Mouse (Mus musculus): Measurements from ENCODE around the gene Sirt4.
"Not testable (repeated sequence)": the region's sequence is repeated elsewhere in the genome, so short reads cannot be mapped to it uniquely, and the experiment has no call there.

Gene Sirt4

DNA sequence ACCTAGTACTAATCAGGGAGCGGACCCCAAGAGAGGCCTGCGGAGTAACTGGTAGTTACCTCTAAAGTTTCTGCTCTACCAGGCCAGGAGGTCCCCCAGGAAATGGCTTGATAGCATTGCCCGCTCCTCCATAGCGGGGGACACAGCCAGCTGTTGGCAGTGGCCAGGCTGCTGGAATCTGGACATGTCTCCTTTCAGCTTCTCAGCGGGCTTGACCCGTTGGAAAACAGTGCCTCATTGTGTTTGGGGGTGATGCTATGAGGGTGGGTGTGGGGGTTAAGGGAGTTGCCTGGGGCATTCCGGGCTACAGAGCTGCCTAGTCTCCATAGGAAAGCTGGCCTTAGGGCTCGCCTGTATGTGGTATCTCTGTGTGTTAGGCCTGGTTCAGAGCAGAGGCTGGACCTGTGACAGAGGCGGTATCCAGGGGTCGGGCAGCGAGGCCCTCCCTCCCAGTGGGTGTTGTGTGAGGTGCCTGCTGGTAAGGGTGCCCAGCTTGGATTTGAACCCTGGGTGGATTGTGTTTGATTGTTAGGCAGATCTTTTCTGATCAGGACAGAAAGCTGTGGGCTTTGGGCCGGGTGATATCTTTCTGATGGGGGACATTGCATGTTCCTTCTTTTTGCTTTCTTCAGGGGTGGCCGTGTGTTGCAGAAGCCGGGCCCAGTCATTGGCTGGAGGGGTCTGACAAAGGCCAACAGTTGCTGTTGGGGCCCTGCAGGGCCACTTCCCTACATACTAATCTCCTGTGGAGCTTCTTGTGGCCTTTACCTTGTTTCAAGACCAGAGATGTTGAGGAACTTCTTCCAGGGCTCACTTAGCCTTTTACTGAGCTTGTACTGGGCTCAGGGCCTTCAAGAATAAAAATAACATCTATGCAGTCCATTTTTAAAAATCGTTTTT lies 25.5 kb upstream of the Sirt4 start:
- H3K9me3 ChIP-seq (ENCODE audit: low read length), result no peaks in the 10 kb centered on the region
- peak overlapping the region; percentile 60 for H3K4me3 ChIP-seq (replicated peaks; ENCODE audit: low read length)
- TF ChIP-seq POU5F1 (IDR thresholded peaks at IDR 0.05; ENCODE audit: borderline replicate concordance, low read length) (no peak), CTCF (conservative IDR thresholded peaks at IDR 0.05; ENCODE audit: low read length) (no peak), NANOG (IDR thresholded peaks at IDR 0.05; ENCODE audit: borderline replicate concordance, low read length) (no peak)
- peaks cover 79% of the 10 kb centered on the region for H3K4me1 ChIP-seq (replicated peaks; ENCODE audit: low read depth, low read length)
- peaks cover 16% of the 10 kb centered on the region for H3K27me3 ChIP-seq (ENCODE audit: insufficient read depth, low read length)
- H3K36me3 ChIP-seq (ENCODE audit: insufficient read depth, low read length), result peaks cover 4% of the 10 kb centered on the region; the same call in 1 of the 2 replicates

- Histone ChIP-seq H3K27me3 (ENCODE audit: insufficient read depth, low read length) (peaks cover 16% of the 10 kb centered on the region), H3K4me1 (replicated peaks; ENCODE audit: low read depth, low read length) (peaks cover 72% of the 10 kb centered on the region), H3K9me3 (ENCODE audit: low read length) (no peaks in the 10 kb centered on the region), H3K36me3 (ENCODE audit: insufficient read depth, low read length) (peaks cover 4% of the 10 kb centered on the region; the same call in 1 of the 2 replicates), H3K4me3 (replicated peaks; ENCODE audit: low read length) (peak overlapping the region; percentile 60)
- no peak for TF ChIP-seq CTCF (conservative IDR thresholded peaks at IDR 0.05; ENCODE audit: low read length)
- no peak for TF ChIP-seq POU5F1 (IDR thresholded peaks at IDR 0.05; ENCODE audit: borderline replicate concordance, low read length)
Measured at GRCm38 (mm10) chr5:115509321-115509761, 24.8 kb upstream of the Sirt4 start.

- peaks cover 16% of the 10 kb centered on the region for H3K27me3 ChIP-seq (ENCODE audit: insufficient read depth, low read length)
- no peak for TF ChIP-seq POU5F1 (IDR thresholded peaks at IDR 0.05; ENCODE audit: borderline replicate concordance, low read length)
- TF ChIP-seq NANOG (IDR thresholded peaks at IDR 0.05; ENCODE audit: borderline replicate concordance, low read length), result no peak
- TF ChIP-seq CTCF (conservative IDR thresholded peaks at IDR 0.05; ENCODE audit: low read length), result no peak
- peaks cover 66% of the 10 kb centered on the region for H3K4me1 ChIP-seq (replicated peaks; ENCODE audit: low read depth, low read length)
- H3K4me3 ChIP-seq (replicated peaks; ENCODE audit: low read length), result peak overlapping the region; percentile 60; the same call in 1 of the 2 replicates
- no peaks in the 10 kb centered on the region for H3K9me3 ChIP-seq (ENCODE audit: low read length)
- H3K36me3 ChIP-seq (ENCODE audit: insufficient read depth, low read length), result peaks cover 4% of the 10 kb centered on the region; the same call in 1 of the 2 replicates
Measured at GRCm38 (mm10) chr5:115508859-115509147, 24.3 kb upstream of the Sirt4 start.

DNA sequence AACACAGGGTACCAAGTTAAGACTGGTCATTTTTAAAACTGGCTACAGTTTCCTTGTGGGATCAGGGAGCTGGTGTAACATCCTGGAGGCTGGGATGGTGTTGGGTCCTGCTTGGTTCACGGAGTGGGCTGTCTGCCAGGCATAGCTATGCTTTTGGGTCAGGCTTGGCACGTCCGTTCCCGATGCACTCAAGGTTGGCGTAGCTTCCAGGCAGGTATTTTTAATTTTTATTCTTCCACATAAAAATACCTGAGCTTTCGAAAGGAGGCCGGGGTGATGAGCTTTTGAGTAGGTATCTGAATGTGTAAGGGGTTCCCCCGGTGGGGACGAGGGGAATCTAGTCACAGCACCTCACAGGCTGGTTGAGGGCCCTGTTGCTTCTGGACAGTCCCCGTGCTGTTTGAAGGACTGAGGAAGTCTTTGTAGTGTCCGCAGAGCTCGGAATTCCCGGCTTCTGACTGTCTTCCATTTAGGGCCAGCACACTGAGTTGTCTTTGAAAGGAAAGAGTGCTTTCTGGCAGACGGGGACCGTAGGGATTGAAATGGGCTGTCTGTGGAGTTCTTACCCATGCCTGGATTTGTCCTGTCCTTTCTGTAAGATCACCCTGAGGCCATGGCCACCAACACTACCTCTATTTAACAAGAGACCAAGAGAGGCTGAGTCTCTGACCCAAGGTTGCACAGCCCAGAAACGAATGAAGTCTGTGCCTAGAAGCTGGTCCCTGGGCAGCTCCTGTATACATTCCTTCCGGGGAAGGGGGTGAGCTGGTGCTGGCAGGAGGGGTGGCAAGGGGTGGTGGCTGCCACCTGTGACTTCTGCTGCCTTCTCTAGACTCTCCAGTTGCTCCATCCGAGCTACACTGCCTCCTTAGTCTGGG lies 23.7 kb upstream of the Sirt4 start:
- Histone ChIP-seq H3K27me3 (ENCODE audit: insufficient read depth, low read length) (peaks cover 16% of the 10 kb centered on the region), H3K9me3 (ENCODE audit: low read length) (no peaks in the 10 kb centered on the region), H3K4me3 (replicated peaks; ENCODE audit: low read length) (peak overlapping the region; percentile 90; the same call in 1 of the 2 replicates), H3K36me3 (ENCODE audit: insufficient read depth, low read length) (peaks cover 4% of the 10 kb centered on the region; the same call in 1 of the 2 replicates), H3K4me1 (replicated peaks; ENCODE audit: low read depth, low read length) (peaks cover 61% of the 10 kb centered on the region)
- TF ChIP-seq NANOG (IDR thresholded peaks at IDR 0.05; ENCODE audit: borderline replicate concordance, low read length) (no peak), CTCF (conservative IDR thresholded peaks at IDR 0.05; ENCODE audit: low read length) (no peak), POU5F1 (IDR thresholded peaks at IDR 0.05; ENCODE audit: borderline replicate concordance, low read length) (no peak)

DNA sequence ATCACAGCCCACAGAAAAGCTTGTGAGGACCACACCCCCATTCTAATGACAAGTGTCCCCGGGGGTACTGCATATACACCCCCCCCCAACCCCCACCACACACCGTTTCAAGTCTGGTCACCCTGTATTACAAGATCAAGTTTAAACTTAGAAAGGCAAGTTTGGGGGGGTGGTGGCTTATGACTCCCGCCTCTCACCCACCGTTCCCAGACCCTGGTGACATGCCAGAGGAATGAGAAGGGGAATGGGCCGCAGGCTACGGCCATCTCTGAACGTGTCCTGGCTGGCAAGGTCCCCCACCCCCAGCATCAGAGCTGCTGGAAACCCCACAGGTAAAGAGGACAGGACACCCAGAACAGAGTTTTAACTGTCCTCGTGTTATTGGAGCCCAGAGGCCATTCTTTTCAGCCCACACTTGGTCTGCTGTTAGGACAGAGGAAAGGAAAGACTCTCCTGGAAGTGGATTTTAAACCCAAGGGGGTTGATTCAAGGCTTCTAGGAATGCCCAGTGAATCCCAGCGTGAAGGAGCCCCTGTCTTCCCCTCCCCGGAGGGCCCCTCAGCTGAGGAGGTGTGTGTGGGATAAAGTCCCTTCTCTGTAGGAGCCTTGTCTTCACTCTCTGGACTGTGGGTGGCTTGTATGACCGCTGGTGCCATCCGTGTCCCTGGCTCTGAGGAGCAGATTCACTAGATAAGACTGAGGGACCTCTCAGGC lies 22.9 kb upstream of the Sirt4 start:
- Histone ChIP-seq H3K36me3 (ENCODE audit: insufficient read depth, low read length) (peaks cover 4% of the 10 kb centered on the region; the same call in 1 of the 2 replicates), H3K4me3 (replicated peaks; ENCODE audit: low read length) (peak overlapping the region; percentile 90), H3K27me3 (ENCODE audit: insufficient read depth, low read length) (peaks cover 16% of the 10 kb centered on the region), H3K4me1 (replicated peaks; ENCODE audit: low read depth, low read length) (peaks cover 63% of the 10 kb centered on the region), H3K9me3 (ENCODE audit: low read length) (no peaks in the 10 kb centered on the region)
- no peak for TF ChIP-seq NANOG (IDR thresholded peaks at IDR 0.05; ENCODE audit: borderline replicate concordance, low read length)

DNA sequence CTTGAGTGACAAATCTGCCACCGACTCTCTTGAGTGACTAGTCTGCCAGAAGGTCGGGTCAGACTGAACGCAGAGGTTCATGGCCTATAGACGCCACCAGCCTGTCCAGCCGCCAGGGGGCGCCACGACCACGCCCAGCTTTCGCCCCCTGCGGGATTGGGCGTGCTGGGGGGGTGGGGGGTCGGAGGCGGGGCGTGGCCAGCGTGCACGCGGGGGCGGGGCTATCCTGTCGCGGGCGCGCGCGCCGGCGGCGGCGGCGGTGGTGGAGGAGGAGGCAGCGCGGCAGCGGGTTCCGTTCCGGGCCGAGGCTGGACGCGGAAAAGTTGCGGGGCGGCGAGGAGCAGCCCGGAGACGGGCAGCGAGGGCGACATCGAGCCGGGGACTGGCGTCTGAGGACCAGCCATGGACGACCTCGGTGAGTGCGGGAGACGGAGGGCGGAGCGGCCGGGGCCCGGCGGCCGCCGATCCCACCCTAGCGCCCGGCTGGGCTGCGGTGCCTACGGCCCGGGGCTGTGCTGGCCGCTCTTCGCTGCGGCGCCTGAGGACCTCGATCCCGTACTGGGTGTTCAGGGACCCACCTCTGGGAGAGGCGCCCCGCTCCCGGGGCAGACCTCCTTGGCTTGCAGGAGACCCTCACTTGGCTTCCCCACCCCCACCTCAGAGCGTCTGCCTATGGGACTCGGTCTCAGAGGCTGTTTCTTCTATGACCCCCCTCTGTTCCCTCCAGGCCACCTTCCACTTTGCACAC lies 22.1 kb upstream of the Sirt4 start, which contains the start of gene Pxn:
Pxn (plus strand) TSS at position 223 of the 748 bp plus-strand sequence.
- peaks cover 56% of the 10 kb centered on the region for H3K4me1 ChIP-seq (replicated peaks; ENCODE audit: low read depth, low read length)
- no peaks in the 10 kb centered on the region for H3K9me3 ChIP-seq (ENCODE audit: low read length)
- H3K4me3 ChIP-seq (replicated peaks; ENCODE audit: low read length), result peak within 1 kb of the TSS; percentile 90
- H3K36me3 ChIP-seq (ENCODE audit: insufficient read depth, low read length), result peaks cover 4% of the 10 kb centered on the region; the same call in 1 of the 2 replicates
- peaks cover 16% of the 10 kb centered on the region for H3K27me3 ChIP-seq (ENCODE audit: insufficient read depth, low read length)
- TF ChIP-seq NANOG (IDR thresholded peaks at IDR 0.05; ENCODE audit: borderline replicate concordance, low read length) (no peak), CTCF (conservative IDR thresholded peaks at IDR 0.05; ENCODE audit: low read length) (peak; percentile 57), POU5F1 (IDR thresholded peaks at IDR 0.05; ENCODE audit: borderline replicate concordance, low read length) (no peak)

- Histone ChIP-seq H3K4me1 (replicated peaks; ENCODE audit: low read depth, low read length) (peaks cover 52% of the 10 kb centered on the region), H3K27me3 (ENCODE audit: insufficient read depth, low read length) (peaks cover 16% of the 10 kb centered on the region)
- not testable (repeated sequence) for H3K9me3 ChIP-seq (ENCODE audit: low read length); H3K4me3 ChIP-seq (replicated peaks; ENCODE audit: low read length); H3K36me3 ChIP-seq (ENCODE audit: insufficient read depth, low read length)
Measured at GRCm38 (mm10) chr5:115505617-115506016, 21.1 kb upstream of the Sirt4 start.
